Mouse (Mus musculus) lung, embryonic 16.5 days (tissue): ENCODE results near the gene Prelp. TPM values are rescaled to one million over a fixed set of nuclear protein-coding genes. Genes with fewer than 3 reads are reported as not detected.

Experiments used
- ATAC-seq: fragments of 200-750 bp; cut with Nextera tagmentation; 2 replicates; pipeline ENCODE4 v1.8.0; 2017; ENCODE audit warnings: low read depth, mild to moderate bottlenecking, moderate library complexity
- H3K27ac ChIP-seq: fragments of 300-500 bp; sonication (generic); 2 replicates; pipeline ENCODE4 v1.5.1; 2014; ENCODE audit warnings: mild to moderate bottlenecking, control low read depth, low read length
- H3K27me3 ChIP-seq: fragments of 300-500 bp; sonication (generic); 2 replicates; pipeline ENCODE4 v1.6.1; 2014; ENCODE audit warnings: low read depth, low read length, mixed read lengths; ENCODE audit not compliant: control insufficient read depth, insufficient read depth
- H3K36me3 ChIP-seq: fragments of 300-500 bp; sonication (generic); 2 replicates; pipeline ENCODE4 v1.6.1; 2014; ENCODE audit warnings: low read length; ENCODE audit not compliant: control insufficient read depth, insufficient read depth
- H3K4me1 ChIP-seq: fragments of 300-500 bp; sonication (generic); replicated peaks from 2 replicates; pipeline ENCODE4 v1.6.1; 2014; ENCODE audit warnings: low read length, mixed read lengths; ENCODE audit not compliant: control insufficient read depth, insufficient read depth
- H3K4me2 ChIP-seq: fragments of 300-500 bp; sonication (generic); 2 replicates; pipeline ENCODE4 v1.6.1; 2014; ENCODE audit warnings: low read depth, low read length, control low read depth
- H3K4me3 ChIP-seq: fragments of 300-500 bp; sonication (generic); 2 replicates; pipeline ENCODE4 v1.5.1; 2014; ENCODE audit warnings: mild to moderate bottlenecking, low read length, control low read depth
- H3K9ac ChIP-seq: fragments of 300-500 bp; sonication (generic); 2 replicates; pipeline ENCODE4 v1.6.1; 2014; ENCODE audit warnings: low read length, control low read depth
- H3K9me3 ChIP-seq: fragments of 300-500 bp; sonication (generic); 2 replicates; pipeline ENCODE4 v1.6.1; 2016; ENCODE audit warnings: low read length; ENCODE audit not compliant: control insufficient read depth
- WGBS: fragments of 180-500 bp; shearing (Covaris S2); extraction: QIAGEN DNeasy Blood & Tissue Kit; methylation state at CpG from one replicate; pipeline ENCODE4 v1.1.7; 2014; 5-methylcytosine and 5-hydroxymethylcytosine counted together
- polyA plus RNA-seq: library from polyadenylated mRNA; unstranded; fragments of >200 nt; fragmentation: Nextera tagmentation; extraction: Ambion mirVana; gene quantifications from 2 replicates; pipeline ENCODE4 v1.2.1, GENCODE M21; 2015

The Prelp gene
- polyA plus RNA-seq, 1 experiment from 2014 or later = 28.6 TPM

DNA sequence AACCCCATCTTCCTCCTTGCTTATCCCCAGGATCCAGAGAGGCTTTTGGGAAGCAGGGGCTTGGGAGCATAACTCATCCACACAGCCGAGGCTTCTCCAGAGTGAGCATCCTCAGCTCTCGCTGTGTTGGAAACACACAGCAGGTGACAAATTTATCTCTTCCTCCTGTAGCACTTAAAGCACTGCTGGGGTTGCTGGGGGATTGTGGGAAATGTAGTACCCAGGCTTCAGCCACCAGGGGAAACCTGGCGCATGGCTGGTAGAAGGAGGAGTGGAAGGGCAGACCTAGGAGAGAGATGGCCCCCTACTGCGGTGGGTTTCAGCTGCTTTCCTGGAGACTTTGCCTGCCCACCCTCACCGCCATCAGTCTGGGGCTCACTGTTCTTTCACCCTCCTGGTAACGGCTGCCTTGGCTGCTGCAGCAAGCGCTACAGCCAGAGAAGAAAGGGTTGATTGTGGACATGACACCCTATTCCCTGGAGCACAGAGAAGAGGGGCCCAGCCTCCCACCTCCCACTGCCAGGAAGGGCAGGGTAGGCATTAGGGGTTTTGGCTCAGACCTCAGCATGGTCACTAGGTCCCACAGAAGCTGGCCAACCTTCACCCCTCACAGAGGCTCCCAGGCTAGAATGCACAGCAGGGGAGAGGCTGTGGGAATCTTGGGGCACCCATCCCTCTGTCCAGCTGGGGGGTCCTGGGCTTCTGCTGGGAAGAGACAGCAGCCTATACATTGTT lies 3.1 kb upstream of the Prelp start:
- no peaks in the 10 kb centered on the region for H3K27me3 ChIP-seq
- no peaks in the 10 kb centered on the region for H3K9me3 ChIP-seq
- H3K4me3 ChIP-seq = no peak overlapping the region
- no peaks in the 10 kb centered on the region for H3K36me3 ChIP-seq
- H3K27ac ChIP-seq = no peak overlapping the region
- no peak for ATAC-seq
- no peak overlapping the region for H3K4me2 ChIP-seq
- H3K9ac ChIP-seq = no peak overlapping the region
- H3K4me1 ChIP-seq = peaks cover 34% of the 10 kb centered on the region
- 35% methylated on average over 7 of the region's 7 CpGs for WGBS

GRCm38 (mm10) chr1:133923071-133923470 lies 1.9 kb upstream of the Prelp start:
- Histone ChIP-seq H3K4me3 (no peak overlapping the region), H3K36me3 (no peaks in the 10 kb centered on the region), H3K4me2 (no peak overlapping the region), H3K9me3 (no peaks in the 10 kb centered on the region), H3K4me1 (peaks cover 46% of the 10 kb centered on the region), H3K9ac (no peak overlapping the region), H3K27ac (no peak overlapping the region), H3K27me3 (no peaks in the 10 kb centered on the region)
- ATAC-seq = no peak
- WGBS = 85% methylated on average over 5 of the region's 5 CpGs

GRCm38 (mm10) chr1:133920876-133921275 lies 338 bp downstream of the Prelp start:
- Histone ChIP-seq H3K4me3 (peak overlapping the region; percentile 33), H3K4me1 (peaks cover 67% of the 10 kb centered on the region), H3K9ac (peak overlapping the region; percentile 54)

DNA sequence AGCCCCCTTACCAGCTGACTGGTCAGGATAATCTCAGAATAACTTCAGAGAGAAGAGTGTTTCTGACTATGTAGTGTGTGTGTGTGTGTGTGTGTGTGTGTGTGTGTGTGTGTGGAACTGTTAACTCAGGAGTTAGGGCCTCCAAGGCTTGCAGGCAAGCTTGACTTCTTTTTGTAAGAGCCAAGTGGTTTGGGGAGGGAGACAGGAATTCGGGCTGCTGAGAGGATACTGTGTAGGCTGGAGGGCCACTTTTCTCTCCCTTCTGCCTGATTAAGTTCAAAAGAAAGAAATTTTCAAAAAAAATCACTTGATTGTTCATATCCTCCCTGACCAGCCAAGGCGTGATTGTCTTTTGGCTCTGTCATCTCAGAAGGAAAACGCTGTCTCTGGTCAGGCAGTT lies 813 bp downstream of the Prelp start:
- H3K4me2 ChIP-seq = peak overlapping the region; percentile 48
- peak overlapping the region; percentile 33 for H3K4me3 ChIP-seq

More at GRCm38 (mm10) chr1:133920876-133921275, 338 bp downstream of the Prelp start:
- 19% methylated on average over 3 of the region's 3 CpGs for WGBS
- no peak for ATAC-seq
- Histone ChIP-seq H3K27ac (peak overlapping the region; percentile 90), H3K4me2 (peak overlapping the region; percentile 48), H3K27me3 (no peaks in the 10 kb centered on the region), H3K9me3 (no peaks in the 10 kb centered on the region), H3K36me3 (no peaks in the 10 kb centered on the region)

GRCm38 (mm10) chr1:133918088-133918470 lies 3.1 kb downstream of the Prelp start:
- 38% methylated on average over 6 of the region's 6 CpGs for WGBS
- Histone ChIP-seq H3K4me1 (peaks cover 77% of the 10 kb centered on the region), H3K9me3 (no peaks in the 10 kb centered on the region), H3K4me3 (peak overlapping the region; percentile 14; the same call in 1 of the 2 replicates), H3K9ac (peak overlapping the region; percentile 51), H3K4me2 (peak overlapping the region; percentile 46), H3K27ac (peak overlapping the region; percentile 96), H3K36me3 (no peaks in the 10 kb centered on the region), H3K27me3 (no peaks in the 10 kb centered on the region)
- ATAC-seq = no peak; the same call in 1 of the 2 replicates

More for the DNA sequence above, 813 bp downstream of the Prelp start:
- Histone ChIP-seq H3K4me1 (peaks cover 72% of the 10 kb centered on the region), H3K9ac (peak overlapping the region; percentile 54), H3K9me3 (no peaks in the 10 kb centered on the region), H3K27me3 (no peaks in the 10 kb centered on the region), H3K27ac (peak overlapping the region; percentile 90), H3K36me3 (no peaks in the 10 kb centered on the region)
- WGBS = 21% methylated on average over 3 of the region's 3 CpGs
- ATAC-seq = no peak

DNA sequence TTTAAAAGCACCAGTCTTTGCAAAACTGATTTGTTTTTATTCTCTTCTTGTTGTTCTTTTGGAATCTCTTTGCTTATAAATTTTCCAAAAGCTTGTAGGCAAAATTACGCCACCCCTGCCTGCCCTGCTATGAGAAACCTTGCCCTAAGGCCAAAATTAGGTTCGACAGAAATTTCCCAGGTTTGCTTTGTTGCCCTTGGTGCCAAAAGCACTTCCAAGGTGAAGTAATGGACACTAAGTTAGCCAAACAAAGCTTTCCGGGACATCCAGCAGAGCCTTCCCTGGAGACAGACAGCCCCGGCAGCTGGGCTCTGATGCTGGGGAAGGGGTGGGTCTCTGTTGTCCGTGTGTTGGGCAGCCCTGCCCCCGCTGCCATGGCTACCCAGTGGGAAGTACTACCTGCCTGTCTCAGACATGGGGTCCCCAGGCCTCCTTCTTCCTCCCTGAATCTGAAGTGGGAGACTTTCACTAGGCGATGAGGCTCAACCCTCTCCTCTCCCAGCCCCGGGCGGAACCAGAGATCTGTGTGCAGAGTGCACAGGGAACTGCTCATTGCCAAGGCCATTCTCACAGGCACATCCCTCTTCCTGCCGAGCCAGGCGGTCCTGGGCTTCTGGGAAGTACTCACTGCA lies 3.6 kb downstream of the Prelp start:
- H3K9ac ChIP-seq = peak overlapping the region; percentile 51
- H3K4me2 ChIP-seq = peak overlapping the region; percentile 46
- no peaks in the 10 kb centered on the region for H3K9me3 ChIP-seq
- peak overlapping the region; percentile 96 for H3K27ac ChIP-seq
- peak overlapping the region; percentile 14; the same call in 1 of the 2 replicates for H3K4me3 ChIP-seq
- WGBS = 21% methylated on average over 11 of the region's 11 CpGs
- peak; percentile 14 for ATAC-seq
- no peaks in the 10 kb centered on the region for H3K36me3 ChIP-seq
- H3K4me1 ChIP-seq = peaks cover 76% of the 10 kb centered on the region
- H3K27me3 ChIP-seq = no peaks in the 10 kb centered on the region

DNA sequence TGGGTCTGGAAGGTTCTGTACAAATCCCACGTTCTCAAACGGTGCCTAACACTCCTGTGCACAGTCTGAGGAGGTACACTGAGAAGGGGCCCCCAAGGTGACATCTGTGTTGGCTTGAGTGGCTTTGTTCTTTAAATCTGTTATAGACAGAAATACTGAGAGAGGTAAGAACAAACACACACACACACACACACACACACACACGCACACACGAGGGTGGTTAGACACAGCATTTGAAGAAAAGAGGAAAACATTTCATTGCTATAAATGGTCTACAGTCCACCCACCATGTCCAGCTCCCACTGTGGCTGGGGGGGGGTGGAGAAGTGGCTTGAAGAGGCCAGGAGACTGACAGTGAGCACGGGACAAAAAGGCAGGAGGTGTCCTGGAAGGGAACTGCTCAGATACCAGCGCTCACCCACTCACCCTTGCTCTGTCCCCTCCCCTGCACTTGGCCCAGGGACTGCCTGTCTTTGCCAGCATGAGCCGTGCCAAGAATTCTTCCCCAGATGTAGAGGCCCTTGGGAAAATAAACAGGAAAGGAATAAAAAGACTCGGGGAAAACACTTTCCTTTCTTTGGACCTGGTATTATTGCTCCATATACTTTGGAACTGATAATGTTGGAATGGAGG lies 5.4 kb downstream of the Prelp start:
- Histone ChIP-seq H3K27me3 (no peaks in the 10 kb centered on the region), H3K4me3 (no peak overlapping the region), H3K9me3 (no peaks in the 10 kb centered on the region), H3K36me3 (no peaks in the 10 kb centered on the region), H3K27ac (peak overlapping the region; percentile 96), H3K4me1 (peaks cover 68% of the 10 kb centered on the region), H3K9ac (peak overlapping the region; percentile 33; the same call in 1 of the 2 replicates), H3K4me2 (peak overlapping the region; percentile 32)
- ATAC-seq = peak; percentile 80
- 19% methylated on average over 8 of the region's 8 CpGs for WGBS

- Histone ChIP-seq H3K27me3 (no peaks in the 10 kb centered on the region), H3K27ac (no peak overlapping the region), H3K4me1 (peaks cover 60% of the 10 kb centered on the region), H3K9me3 (no peaks in the 10 kb centered on the region), H3K9ac (no peak overlapping the region), H3K4me2 (no peak overlapping the region), H3K4me3 (no peak overlapping the region), H3K36me3 (no peaks in the 10 kb centered on the region)
- ATAC-seq = no peak
- 85% methylated on average over 13 of the region's 13 CpGs for WGBS
These were observed 6.1 kb downstream of the Prelp start for GRCm38 (mm10) chr1:133915115-133915514.

DNA sequence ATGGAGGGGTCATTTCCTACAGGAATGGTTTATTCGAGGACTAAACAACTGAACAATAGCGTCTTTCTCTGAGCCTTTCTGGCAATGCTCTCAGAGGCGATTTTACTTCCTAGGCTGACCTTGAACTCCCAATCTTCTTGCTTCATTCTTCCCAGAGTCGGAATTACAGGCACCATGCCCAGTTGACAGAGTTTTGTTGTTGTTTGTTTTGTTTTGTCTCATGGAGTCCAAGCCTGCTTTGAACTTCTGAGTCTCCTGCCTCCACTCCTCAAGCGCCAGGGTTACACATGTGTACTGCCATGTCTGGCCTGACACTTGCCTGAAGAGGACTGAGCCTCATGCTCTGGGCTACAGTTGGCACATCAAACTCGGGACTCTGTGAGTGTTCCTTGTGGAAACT lies 8.2 kb downstream of the Prelp start:
- no peak overlapping the region for H3K9ac ChIP-seq
- H3K4me1 ChIP-seq = peaks cover 54% of the 10 kb centered on the region
- H3K4me3 ChIP-seq = no peak overlapping the region
- ATAC-seq = no peak
- no peaks in the 10 kb centered on the region for H3K9me3 ChIP-seq
- 60% methylated on average over 6 of the region's 6 CpGs for WGBS
- no peak overlapping the region for H3K4me2 ChIP-seq
- no peak overlapping the region for H3K27ac ChIP-seq
- no peaks in the 10 kb centered on the region for H3K36me3 ChIP-seq
- no peaks in the 10 kb centered on the region for H3K27me3 ChIP-seq
